Mouse (Mus musculus): ENCODE results near the gene Ptpa.

GRCm38 (mm10) chr2:30476241-30476640 lies 60.4 kb downstream of the Ptpa start:
- no peak for TF ChIP-seq HCFC1 (IDR thresholded peaks at IDR 0.05; ENCODE audit: low read depth, low read length)
- TF ChIP-seq MXI1 (IDR thresholded peaks at IDR 0.05; ENCODE audit: low read depth, low read length) = no peak
- TF ChIP-seq ZC3H11A (IDR thresholded peaks at IDR 0.05; ENCODE audit: low read depth, low read length) = no peak
- no peak for TF ChIP-seq CTCF (conservative IDR thresholded peaks at IDR 0.05 in 1 of 2, IDR thresholded peaks at IDR 0.05 in 1 of 2; ENCODE audit: low read depth in 2 of 2, low read length in 2 of 2)
- no peak for TF ChIP-seq PAX5 (IDR thresholded peaks at IDR 0.05; ENCODE audit: low read length)
- TF ChIP-seq SIN3A (IDR thresholded peaks at IDR 0.05; ENCODE audit: low read length) = no peak

All from CH12.LX (cell line).